Mouse (Mus musculus) ES-Bruce4 (cell line): ENCODE data around the gene Selenov.

Source experiments
- CTCF ChIP-seq: IDR thresholded peaks from one replicate; pipeline ENCODE4 v1.8.1; 2011; ENCODE audit warnings: low read depth, low read length
- EP300 ChIP-seq: IDR thresholded peaks from 2 replicates; pipeline ENCODE4 v1.6.1; 2011; ENCODE audit warnings: low read depth, low read length; ENCODE audit not compliant: insufficient read depth

GRCm38 (mm10) chr7:28254591-28254990 lies 36.4 kb downstream of the Selenov start:
- TF ChIP-seq CTCF (no peak), EP300 (no peak)
